Mouse (Mus musculus): ENCODE results near the gene Actrt3.

The Actrt3 gene

GRCm38 (mm10) chr3:30610930-30611329 lies 11.2 kb upstream of the Actrt3 start:
- no peaks in the 10 kb centered on the region for H3K9me3 ChIP-seq (ENCODE audit: low read length)
- no peak for TF ChIP-seq NANOG (IDR thresholded peaks at IDR 0.05; ENCODE audit: borderline replicate concordance, low read length)
- no peak for TF ChIP-seq POU5F1 (IDR thresholded peaks at IDR 0.05; ENCODE audit: borderline replicate concordance, low read length)
- no peak for TF ChIP-seq CTCF (conservative IDR thresholded peaks at IDR 0.05; ENCODE audit: low read length)

GRCm38 (mm10) chr3:30608999-30609398 lies 9.3 kb upstream of the Actrt3 start:
- no peak overlapping the region for H3K4me3 ChIP-seq (replicated peaks; ENCODE audit: low read length)
- H3K36me3 ChIP-seq (ENCODE audit: insufficient read depth, low read length), result peaks cover 87% of the 10 kb centered on the region
- H3K4me1 ChIP-seq (replicated peaks; ENCODE audit: low read depth, low read length), result peaks cover 55% of the 10 kb centered on the region
- no peaks in the 10 kb centered on the region for H3K27me3 ChIP-seq (ENCODE audit: insufficient read depth, low read length)
- TF ChIP-seq POU5F1 (IDR thresholded peaks at IDR 0.05; ENCODE audit: borderline replicate concordance, low read length) (no peak), CTCF (conservative IDR thresholded peaks at IDR 0.05; ENCODE audit: low read length) (no peak), NANOG (IDR thresholded peaks at IDR 0.05; ENCODE audit: borderline replicate concordance, low read length) (no peak)
- H3K9me3 ChIP-seq (ENCODE audit: low read length), result no peaks in the 10 kb centered on the region

More at GRCm38 (mm10) chr3:30610930-30611329, 11.2 kb upstream of the Actrt3 start:
- no peak overlapping the region for H3K4me3 ChIP-seq (replicated peaks; ENCODE audit: low read length)
- H3K27me3 ChIP-seq (ENCODE audit: insufficient read depth, low read length), result no peaks in the 10 kb centered on the region
- H3K4me1 ChIP-seq (replicated peaks; ENCODE audit: low read depth, low read length), result peaks cover 52% of the 10 kb centered on the region
- H3K36me3 ChIP-seq (ENCODE audit: insufficient read depth, low read length), result peaks cover 87% of the 10 kb centered on the region

GRCm38 (mm10) chr3:30603256-30603655 lies 3.5 kb upstream of the Actrt3 start:
- no peak for TF ChIP-seq NANOG (IDR thresholded peaks at IDR 0.05; ENCODE audit: borderline replicate concordance, low read length)
- no peak for TF ChIP-seq POU5F1 (IDR thresholded peaks at IDR 0.05; ENCODE audit: borderline replicate concordance, low read length)
- TF ChIP-seq CTCF (conservative IDR thresholded peaks at IDR 0.05; ENCODE audit: low read length), result no peak
- Histone ChIP-seq H3K36me3 (ENCODE audit: insufficient read depth, low read length) (peaks cover 41% of the 10 kb centered on the region), H3K27me3 (ENCODE audit: insufficient read depth, low read length) (peaks cover 20% of the 10 kb centered on the region), H3K9me3 (ENCODE audit: low read length) (no peaks in the 10 kb centered on the region), H3K4me3 (replicated peaks; ENCODE audit: low read length) (peak overlapping the region; percentile 99), H3K4me1 (replicated peaks; ENCODE audit: low read depth, low read length) (peaks cover 48% of the 10 kb centered on the region)

GRCm38 (mm10) chr3:30602740-30603098 lies 3.0 kb upstream of the Actrt3 start:
- TF ChIP-seq POU5F1 (IDR thresholded peaks at IDR 0.05; ENCODE audit: borderline replicate concordance, low read length), result no peak
- no peak for TF ChIP-seq NANOG (IDR thresholded peaks at IDR 0.05; ENCODE audit: borderline replicate concordance, low read length)
- TF ChIP-seq CTCF (conservative IDR thresholded peaks at IDR 0.05; ENCODE audit: low read length), result no peak
- Histone ChIP-seq H3K9me3 (ENCODE audit: low read length) (no peaks in the 10 kb centered on the region), H3K4me3 (replicated peaks; ENCODE audit: low read length) (peak overlapping the region; percentile 99), H3K27me3 (ENCODE audit: insufficient read depth, low read length) (peaks cover 25% of the 10 kb centered on the region), H3K4me1 (replicated peaks; ENCODE audit: low read depth, low read length) (peaks cover 45% of the 10 kb centered on the region), H3K36me3 (ENCODE audit: insufficient read depth, low read length) (peaks cover 36% of the 10 kb centered on the region)

GRCm38 (mm10) chr3:30602065-30602739 lies 2.5 kb upstream of the Actrt3 start, which contains the start of gene Mynn:
Gene Mynn (plus strand): TSS chr3:30602065.
- peak; percentile 14; the same call in 1 of the 2 replicates for TF ChIP-seq CTCF (conservative IDR thresholded peaks at IDR 0.05; ENCODE audit: low read length)
- TF ChIP-seq NANOG (IDR thresholded peaks at IDR 0.05; ENCODE audit: borderline replicate concordance, low read length), result no peak; the same call in 1 of the 2 replicates
- no peak for TF ChIP-seq POU5F1 (IDR thresholded peaks at IDR 0.05; ENCODE audit: borderline replicate concordance, low read length)
- Histone ChIP-seq H3K27me3 (ENCODE audit: insufficient read depth, low read length) (peaks cover 30% of the 10 kb centered on the region), H3K4me1 (replicated peaks; ENCODE audit: low read depth, low read length) (peaks cover 45% of the 10 kb centered on the region), H3K9me3 (ENCODE audit: low read length) (no peaks in the 10 kb centered on the region), H3K36me3 (ENCODE audit: insufficient read depth, low read length) (peaks cover 31% of the 10 kb centered on the region), H3K4me3 (replicated peaks; ENCODE audit: low read length) (peak within 1 kb of the TSS; percentile 99)

GRCm38 (mm10) chr3:30601610-30602064 lies 1.9 kb upstream of the Actrt3 start:
- no peaks in the 10 kb centered on the region for H3K9me3 ChIP-seq (ENCODE audit: low read length)
- H3K4me1 ChIP-seq (replicated peaks; ENCODE audit: low read depth, low read length), result peaks cover 48% of the 10 kb centered on the region
- H3K4me3 ChIP-seq (replicated peaks; ENCODE audit: low read length), result peak overlapping the region; percentile 99
- H3K27me3 ChIP-seq (ENCODE audit: insufficient read depth, low read length), result peaks cover 31% of the 10 kb centered on the region
- peaks cover 27% of the 10 kb centered on the region for H3K36me3 ChIP-seq (ENCODE audit: insufficient read depth, low read length)
- TF ChIP-seq POU5F1 (IDR thresholded peaks at IDR 0.05; ENCODE audit: borderline replicate concordance, low read length) (no peak), CTCF (conservative IDR thresholded peaks at IDR 0.05; ENCODE audit: low read length) (no peak), NANOG (IDR thresholded peaks at IDR 0.05; ENCODE audit: borderline replicate concordance, low read length) (no peak)

GRCm38 (mm10) chr3:30601175-30601574 lies 1.4 kb upstream of the Actrt3 start:
- TF ChIP-seq CTCF (conservative IDR thresholded peaks at IDR 0.05; ENCODE audit: low read length), result no peak
- no peak for TF ChIP-seq POU5F1 (IDR thresholded peaks at IDR 0.05; ENCODE audit: borderline replicate concordance, low read length)
- no peak for TF ChIP-seq NANOG (IDR thresholded peaks at IDR 0.05; ENCODE audit: borderline replicate concordance, low read length)
- H3K27me3 ChIP-seq (ENCODE audit: insufficient read depth, low read length), result peaks cover 34% of the 10 kb centered on the region
- peak overlapping the region; percentile 99 for H3K4me3 ChIP-seq (replicated peaks; ENCODE audit: low read length)
- H3K4me1 ChIP-seq (replicated peaks; ENCODE audit: low read depth, low read length), result peaks cover 48% of the 10 kb centered on the region
- H3K36me3 ChIP-seq (ENCODE audit: insufficient read depth, low read length), result peaks cover 23% of the 10 kb centered on the region
- H3K9me3 ChIP-seq (ENCODE audit: low read length), result no peaks in the 10 kb centered on the region

GRCm38 (mm10) chr3:30600717-30601116 lies 978 bp upstream of the Actrt3 start:
- H3K27me3 ChIP-seq (ENCODE audit: insufficient read depth, low read length), result peaks cover 38% of the 10 kb centered on the region
- H3K4me1 ChIP-seq (replicated peaks; ENCODE audit: low read depth, low read length), result peaks cover 52% of the 10 kb centered on the region
- H3K36me3 ChIP-seq (ENCODE audit: insufficient read depth, low read length), result peaks cover 18% of the 10 kb centered on the region
- TF ChIP-seq POU5F1 (IDR thresholded peaks at IDR 0.05; ENCODE audit: borderline replicate concordance, low read length) (no peak), CTCF (conservative IDR thresholded peaks at IDR 0.05; ENCODE audit: low read length) (no peak), NANOG (IDR thresholded peaks at IDR 0.05; ENCODE audit: borderline replicate concordance, low read length) (no peak)
- no peaks in the 10 kb centered on the region for H3K9me3 ChIP-seq (ENCODE audit: low read length)
- peak overlapping the region; percentile 99 for H3K4me3 ChIP-seq (replicated peaks; ENCODE audit: low read length)

All from E14TG2a.4 (cell line).